Mouse (Mus musculus) intestine, embryonic 16.5 days (tissue): ENCODE measurements at regions not wholly inside any gene's neighbourhood (a gene's known extent, or its start where the extent isn't known, plus 50 kb on each side); places are given as distances from the start of the nearest gene placed in this dataset.

ENCODE experiments used
- ATAC-seq: fragments of 200-750 bp; cut with Nextera tagmentation; 2 replicates; pipeline ENCODE4 v1.8.0; 2017; ENCODE audit warnings: moderate TSS enrichment, moderate library complexity
- H3K27ac ChIP-seq: fragments of 300-500 bp; sonication (generic); 2 replicates; pipeline ENCODE4 v1.5.1; 2014; ENCODE audit warnings: mild to moderate bottlenecking, low read length
- H3K27me3 ChIP-seq: fragments of 300-500 bp; sonication (generic); replicated peaks from 2 replicates; pipeline ENCODE4 v1.6.1; 2014; ENCODE audit warnings: low read length, control low read depth, mixed read lengths; ENCODE audit not compliant: control insufficient read depth, insufficient read depth
- H3K36me3 ChIP-seq: fragments of 300-500 bp; sonication (generic); 2 replicates; pipeline ENCODE4 v1.6.1; 2014; ENCODE audit warnings: low read length, control low read depth; ENCODE audit not compliant: control insufficient read depth, insufficient read depth
- H3K4me1 ChIP-seq: fragments of 300-500 bp; sonication (generic); 2 replicates; pipeline ENCODE4 v1.6.1; 2014; ENCODE audit warnings: low read length, control low read depth, mixed read lengths; ENCODE audit not compliant: control insufficient read depth, insufficient read depth
- H3K4me2 ChIP-seq: fragments of 300-500 bp; sonication (generic); 2 replicates; pipeline ENCODE4 v1.6.1; 2014; ENCODE audit warnings: low read depth, low read length, control low read depth
- H3K4me3 ChIP-seq: fragments of 300-500 bp; sonication (generic); 2 replicates; pipeline ENCODE4 v1.5.1; 2014; ENCODE audit warnings: mild to moderate bottlenecking, low read length
- H3K9ac ChIP-seq: fragments of 300-500 bp; sonication (generic); 2 replicates; pipeline ENCODE4 v1.6.1; 2014; ENCODE audit warnings: low read depth, low read length
- H3K9me3 ChIP-seq: fragments of 300-500 bp; sonication (generic); 2 replicates; pipeline ENCODE4 v1.6.1; 2016; ENCODE audit warnings: low read length, control low read depth; ENCODE audit not compliant: control insufficient read depth
- WGBS: fragments of 180-500 bp; shearing (Covaris S2); extraction: QIAGEN DNeasy Blood & Tissue Kit; methylation state at CpG from one replicate; pipeline ENCODE4 v1.1.7; 2014; 5-methylcytosine and 5-hydroxymethylcytosine counted together

DNA sequence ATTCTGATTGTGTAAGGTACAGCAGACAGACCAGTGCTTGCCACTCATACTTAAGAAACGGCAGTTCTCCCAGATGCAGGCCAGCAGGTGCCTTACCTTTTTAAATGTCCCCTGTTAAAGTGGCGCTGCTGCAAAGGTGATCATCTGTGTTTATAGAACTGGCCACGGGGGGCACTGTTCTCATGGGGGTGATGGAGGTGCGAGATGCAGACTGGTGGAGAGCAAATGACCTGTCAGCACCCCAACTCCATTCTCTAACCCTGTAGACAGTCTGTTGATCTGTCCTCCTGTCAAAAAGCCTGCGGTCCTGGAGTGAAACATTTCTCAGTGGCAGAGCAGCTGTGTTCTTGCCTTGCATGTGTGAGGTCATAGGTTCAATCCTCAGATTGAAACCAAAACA lies 135.4 kb upstream of the Gm17728 start:
- H3K36me3 ChIP-seq = no peaks in the 10 kb centered on the region
- no peak overlapping the region for H3K4me2 ChIP-seq
- ATAC-seq = no peak
- no peaks in the 10 kb centered on the region for H3K4me1 ChIP-seq
- H3K9me3 ChIP-seq = no peaks in the 10 kb centered on the region
- H3K9ac ChIP-seq = no peak overlapping the region
- no peak overlapping the region for H3K27ac ChIP-seq
- H3K27me3 ChIP-seq = no peaks in the 10 kb centered on the region
- 50% methylated on average over 5 of the region's 5 CpGs for WGBS
- H3K4me3 ChIP-seq = no peak overlapping the region

DNA sequence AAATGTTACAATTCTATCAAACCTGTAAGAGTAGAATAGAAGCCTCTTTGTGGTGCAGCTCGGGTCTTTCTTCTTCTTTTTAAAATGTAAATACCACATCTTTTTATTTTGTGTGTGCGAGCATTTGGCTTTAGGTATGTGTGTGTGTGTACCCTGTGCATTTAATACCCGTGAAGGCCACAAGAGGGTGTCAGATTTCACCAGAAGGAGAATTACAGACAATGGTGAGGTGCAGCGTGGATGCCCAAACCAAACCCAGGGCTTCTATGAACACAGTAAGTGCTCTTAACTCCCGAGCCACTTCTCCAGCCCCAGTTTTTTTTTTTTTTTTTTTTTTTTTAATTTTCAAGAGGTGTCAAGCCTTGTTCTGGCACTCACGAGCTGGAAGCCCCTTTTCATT lies 135.0 kb upstream of the Gm17728 start:
- H3K4me3 ChIP-seq = no peak overlapping the region
- no peak overlapping the region for H3K4me2 ChIP-seq
- no peaks in the 10 kb centered on the region for H3K27me3 ChIP-seq
- H3K36me3 ChIP-seq = no peaks in the 10 kb centered on the region
- no peak overlapping the region for H3K27ac ChIP-seq
- WGBS = 72% methylated on average over 6 of the region's 6 CpGs
- H3K9ac ChIP-seq = no peak overlapping the region
- H3K4me1 ChIP-seq = no peaks in the 10 kb centered on the region
- no peaks in the 10 kb centered on the region for H3K9me3 ChIP-seq
- no peak for ATAC-seq

DNA sequence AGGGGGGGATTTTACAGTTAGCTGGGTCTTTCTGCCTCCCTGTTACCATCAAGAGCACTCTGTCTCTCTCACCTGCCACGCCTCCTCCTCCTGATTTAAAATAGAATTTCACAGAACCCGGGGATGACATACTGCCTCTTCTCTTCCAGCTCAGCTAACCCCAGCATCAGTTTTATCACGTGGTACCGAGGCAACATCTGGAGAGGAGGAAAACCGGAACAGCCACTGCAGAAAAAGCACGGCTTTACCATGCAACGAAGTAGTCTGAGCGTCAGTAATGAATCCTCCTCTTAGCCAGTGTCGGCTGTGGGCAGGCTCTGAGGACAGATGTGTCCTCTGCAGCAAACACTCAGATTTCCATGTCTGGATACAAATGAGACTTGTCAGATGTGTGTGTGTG lies 134.2 kb upstream of the Gm17728 start:
- H3K9me3 ChIP-seq = no peaks in the 10 kb centered on the region
- no peak overlapping the region for H3K27ac ChIP-seq
- no peak for ATAC-seq
- no peak overlapping the region for H3K4me2 ChIP-seq
- no peaks in the 10 kb centered on the region for H3K27me3 ChIP-seq
- 50% methylated on average over 9 of the region's 9 CpGs for whole genome bisulfite sequencing
- no peaks in the 10 kb centered on the region for H3K4me1 ChIP-seq
- no peak overlapping the region for H3K4me3 ChIP-seq
- H3K36me3 ChIP-seq = no peaks in the 10 kb centered on the region
- no peak overlapping the region for H3K9ac ChIP-seq

DNA sequence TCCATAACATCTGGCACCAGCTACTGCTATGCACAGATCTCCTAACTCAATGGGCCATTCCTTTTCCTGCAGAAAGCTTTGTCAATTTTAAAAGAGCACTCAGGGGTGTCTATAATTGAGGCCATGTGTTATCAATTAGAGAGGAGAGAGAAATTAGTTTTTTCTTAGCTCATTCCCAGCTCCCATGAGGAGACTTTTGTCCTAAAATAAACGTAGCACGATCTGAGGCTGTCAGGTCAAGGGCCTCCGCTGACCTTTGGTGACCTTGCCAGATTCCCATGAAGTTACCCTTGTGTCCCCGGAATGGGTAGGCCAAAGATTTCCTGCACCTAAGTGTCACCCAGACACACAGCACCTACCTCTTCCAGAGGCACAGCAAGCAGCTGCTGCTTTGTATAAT lies 130.3 kb upstream of the Gm17728 start:
- H3K4me3 ChIP-seq = no peak overlapping the region
- 43% methylated on average over 4 of the region's 4 CpGs for WGBS

DNA sequence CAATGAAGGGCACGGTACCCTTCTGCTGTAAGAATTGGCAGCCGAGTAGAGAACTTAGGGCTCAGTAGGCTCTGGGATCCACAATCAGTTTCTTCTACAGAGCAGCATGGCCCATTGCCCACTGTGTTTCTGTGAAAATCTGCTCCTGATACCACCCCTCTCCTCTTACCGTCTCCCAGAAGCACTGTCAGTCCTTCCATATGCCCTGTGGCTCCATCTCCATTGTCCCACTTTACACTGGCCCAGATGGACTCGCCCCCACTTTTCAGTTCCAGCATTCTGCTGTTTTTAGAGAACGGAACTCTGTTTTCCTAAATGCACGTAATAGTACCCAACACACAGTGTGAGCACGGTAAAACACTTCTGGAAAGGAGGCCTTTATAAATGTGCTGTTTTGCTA lies 129.6 kb upstream of the Gm17728 start:
- no peak overlapping the region for H3K4me3 ChIP-seq
- H3K4me2 ChIP-seq = no peak overlapping the region
- no peak overlapping the region for H3K9ac ChIP-seq
- H3K27me3 ChIP-seq = no peaks in the 10 kb centered on the region
- ATAC-seq = no peak
- no peaks in the 10 kb centered on the region for H3K36me3 ChIP-seq
- no peaks in the 10 kb centered on the region for H3K9me3 ChIP-seq
- WGBS = 91% methylated on average over 7 of the region's 7 CpGs
- H3K4me1 ChIP-seq = no peaks in the 10 kb centered on the region
- no peak overlapping the region for H3K27ac ChIP-seq

More for the DNA sequence above, 130.3 kb upstream of the Gm17728 start:
- Histone ChIP-seq H3K4me2 (no peak overlapping the region), H3K4me1 (no peaks in the 10 kb centered on the region), H3K36me3 (no peaks in the 10 kb centered on the region), H3K27ac (no peak overlapping the region), H3K27me3 (no peaks in the 10 kb centered on the region), H3K9me3 (no peaks in the 10 kb centered on the region), H3K9ac (no peak overlapping the region)
- no peak for ATAC-seq

DNA sequence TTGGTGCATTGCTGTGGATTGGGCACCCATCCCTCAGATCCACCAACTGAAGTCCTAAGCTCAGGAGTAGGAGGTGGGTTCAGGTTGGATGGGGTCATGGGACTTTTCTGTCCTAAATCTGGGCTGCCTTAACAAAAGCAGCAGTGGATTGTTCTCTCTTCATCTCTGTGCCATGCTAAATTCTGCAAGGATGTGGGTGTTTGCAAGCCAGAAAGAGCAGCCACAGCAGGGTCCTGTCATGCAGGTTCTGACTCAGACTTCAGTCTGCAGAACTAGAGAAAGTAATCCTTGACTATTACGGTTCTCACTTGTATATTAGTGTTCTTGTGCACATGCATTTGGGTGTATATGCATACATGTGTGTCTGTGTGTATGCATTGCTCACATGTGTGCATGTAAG lies 125.5 kb upstream of the Gm17728 start:
- 77% methylated on average over 1 of the region's 1 CpGs for WGBS
- no peak overlapping the region for H3K4me3 ChIP-seq

DNA sequence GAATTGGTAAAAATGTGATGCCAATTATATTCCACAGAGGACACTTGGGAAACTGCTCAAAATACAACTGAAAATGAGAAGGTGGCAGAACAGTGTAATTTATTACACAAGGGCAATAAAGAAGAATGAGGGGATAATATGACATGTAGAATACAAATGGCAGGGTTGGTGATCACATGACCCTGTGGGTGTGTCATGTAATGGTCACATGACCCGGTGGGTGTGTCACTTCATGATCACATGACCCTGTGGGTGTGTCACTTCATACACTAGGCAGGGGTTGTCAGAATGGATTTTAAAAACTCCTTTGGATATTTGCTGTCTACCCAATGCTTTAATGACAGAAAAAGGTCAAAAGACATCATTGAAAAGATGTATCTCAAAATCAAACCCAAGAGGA lies 123.6 kb upstream of the Gm17728 start:
- H3K4me1 ChIP-seq = no peaks in the 10 kb centered on the region
- H3K27me3 ChIP-seq = no peaks in the 10 kb centered on the region
- H3K9ac ChIP-seq = no peak overlapping the region
- H3K9me3 ChIP-seq = no peaks in the 10 kb centered on the region
- no peak overlapping the region for H3K27ac ChIP-seq
- no peak overlapping the region for H3K4me3 ChIP-seq
- 89% methylated on average over 1 of the region's 1 CpGs for WGBS
- no peak overlapping the region for H3K4me2 ChIP-seq
- ATAC-seq = no peak
- no peaks in the 10 kb centered on the region for H3K36me3 ChIP-seq

More for the DNA sequence above, 125.5 kb upstream of the Gm17728 start:
- no peak for ATAC-seq
- no peak overlapping the region for H3K4me2 ChIP-seq
- H3K36me3 ChIP-seq = no peaks in the 10 kb centered on the region
- no peak overlapping the region for H3K27ac ChIP-seq
- H3K9me3 ChIP-seq = no peaks in the 10 kb centered on the region
- H3K4me1 ChIP-seq = no peaks in the 10 kb centered on the region
- H3K27me3 ChIP-seq = no peaks in the 10 kb centered on the region
- H3K9ac ChIP-seq = no peak overlapping the region

DNA sequence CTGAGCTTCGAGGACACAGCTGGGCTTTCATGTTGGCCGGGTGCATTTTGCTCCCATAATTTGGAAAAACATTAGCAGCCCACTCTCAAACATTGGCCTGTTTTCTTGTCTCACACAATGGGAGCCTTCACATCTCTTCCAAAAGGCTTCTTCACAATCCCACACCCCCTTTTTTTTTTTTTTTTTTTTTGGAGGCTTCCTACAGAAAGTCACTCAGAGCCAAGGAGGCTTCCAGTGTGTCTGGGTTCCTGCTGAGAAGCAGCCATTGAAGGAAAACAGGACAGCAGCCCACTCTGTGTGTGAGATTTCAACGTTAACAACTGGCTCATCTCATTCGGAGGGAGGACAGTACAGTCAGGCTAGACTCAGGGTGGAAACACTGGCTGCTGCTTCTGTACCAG lies 120.8 kb upstream of the Gm17728 start:
- H3K27me3 ChIP-seq = no peaks in the 10 kb centered on the region
- no peak overlapping the region for H3K4me2 ChIP-seq
- H3K9ac ChIP-seq = no peak overlapping the region
- H3K27ac ChIP-seq = no peak overlapping the region
- 50% methylated on average over 4 of the region's 4 CpGs for WGBS
- no peaks in the 10 kb centered on the region for H3K4me1 ChIP-seq
- H3K9me3 ChIP-seq = no peaks in the 10 kb centered on the region
- H3K36me3 ChIP-seq = no peaks in the 10 kb centered on the region
- peak; percentile 50 for ATAC-seq
- no peak overlapping the region for H3K4me3 ChIP-seq

DNA sequence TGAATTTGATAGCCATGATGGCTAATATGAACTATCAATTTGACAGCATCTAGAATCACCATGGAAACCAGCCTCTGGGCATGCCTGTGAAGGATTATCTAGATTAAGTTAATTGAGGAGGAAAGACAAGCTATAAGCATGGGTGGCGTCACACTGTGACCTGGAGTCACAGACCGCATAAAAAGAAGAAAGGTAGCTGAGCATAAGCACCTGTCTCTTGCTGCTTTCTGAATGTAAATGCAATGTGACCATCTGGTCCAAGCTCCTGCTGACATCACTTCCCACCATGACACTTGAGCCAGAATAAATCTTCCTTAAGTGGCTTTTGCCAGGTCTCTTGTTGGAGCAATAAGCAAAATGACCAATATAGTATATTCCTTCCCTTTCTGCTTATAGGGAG lies 113.4 kb upstream of the Gm17728 start:
- no peaks in the 10 kb centered on the region for H3K27me3 ChIP-seq
- no peak for ATAC-seq
- no peaks in the 10 kb centered on the region for H3K36me3 ChIP-seq
- H3K9me3 ChIP-seq = no peaks in the 10 kb centered on the region
- H3K4me1 ChIP-seq = no peaks in the 10 kb centered on the region
- WGBS = 86% methylated on average over 2 of the region's 2 CpGs
- H3K27ac ChIP-seq = no peak overlapping the region
- H3K4me2 ChIP-seq = no peak overlapping the region
- H3K4me3 ChIP-seq = no peak overlapping the region
- no peak overlapping the region for H3K9ac ChIP-seq

DNA sequence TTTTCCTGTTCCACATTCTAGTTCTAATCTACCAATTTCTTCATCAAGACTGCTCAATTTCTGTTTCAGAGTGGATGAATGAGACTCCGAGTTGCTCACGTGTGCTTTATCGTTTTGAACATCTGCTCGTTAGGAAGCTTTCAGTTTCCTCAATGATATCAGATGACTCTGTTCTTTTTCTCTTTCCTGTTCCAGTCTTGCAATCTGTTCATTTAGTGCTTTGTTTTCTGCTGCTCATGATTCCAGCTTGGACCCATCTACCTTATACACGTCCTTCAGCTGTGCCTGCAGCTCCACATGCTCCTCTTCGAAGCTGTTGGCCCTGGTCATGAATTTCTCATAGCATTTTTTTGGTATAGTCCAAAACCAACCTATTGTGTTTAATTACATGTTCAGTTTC lies 99.1 kb upstream of the Gm17728 start:
- H3K4me2 ChIP-seq = no peak overlapping the region
- no peaks in the 10 kb centered on the region for H3K27me3 ChIP-seq
- H3K9ac ChIP-seq = no peak overlapping the region
- H3K4me3 ChIP-seq = no peak overlapping the region
- no peaks in the 10 kb centered on the region for H3K9me3 ChIP-seq
- no peaks in the 10 kb centered on the region for H3K36me3 ChIP-seq
- 87% methylated on average over 6 of the region's 6 CpGs for WGBS
- ATAC-seq = no peak
- H3K27ac ChIP-seq = no peak overlapping the region
- H3K4me1 ChIP-seq = no peaks in the 10 kb centered on the region
